Mouse (Mus musculus) kidney, embryonic 16.5 days (tissue): ENCODE measurements around the gene Ube2a. TPM values are rescaled to one million over a fixed set of nuclear protein-coding genes. Genes with fewer than 3 reads are reported as not detected.

Experiments used
- ATAC-seq: fragments of 200-750 bp; cut with Nextera tagmentation; 2 replicates; pipeline ENCODE4 v1.8.0; 2017; ENCODE audit warnings: moderate TSS enrichment; ENCODE audit not compliant: low FRiP score, low TSS enrichment
- H3K27ac ChIP-seq: fragments of 300-500 bp; sonication (generic); 2 replicates; pipeline ENCODE4 v1.5.1; 2014; ENCODE audit warnings: low read length
- H3K27me3 ChIP-seq: fragments of 300-500 bp; sonication (generic); 2 replicates; pipeline ENCODE4 v1.6.1; 2014; ENCODE audit warnings: low read length, control low read depth, mixed read lengths; ENCODE audit not compliant: insufficient read depth
- H3K36me3 ChIP-seq: fragments of 300-500 bp; sonication (generic); 2 replicates; pipeline ENCODE4 v1.6.1; 2014; ENCODE audit warnings: low read length, control low read depth, mixed read lengths; ENCODE audit not compliant: insufficient read depth
- H3K4me1 ChIP-seq: fragments of 300-500 bp; sonication (generic); 2 replicates; pipeline ENCODE4 v1.6.1; 2014; ENCODE audit warnings: low read length, control low read depth, mixed read lengths; ENCODE audit not compliant: insufficient read depth
- H3K4me2 ChIP-seq: fragments of 300-500 bp; sonication (generic); replicated peaks from 2 replicates; pipeline ENCODE4 v1.6.1; 2014; ENCODE audit warnings: low read depth, low read length
- H3K4me3 ChIP-seq: fragments of 300-500 bp; sonication (generic); 2 replicates; pipeline ENCODE4 v1.5.1; 2014; ENCODE audit warnings: mild to moderate bottlenecking, low read length
- H3K9ac ChIP-seq: fragments of 300-500 bp; sonication (generic); replicated peaks from 2 replicates; pipeline ENCODE4 v1.6.1; 2014; ENCODE audit warnings: low read length
- H3K9me3 ChIP-seq: fragments of 300-500 bp; sonication (generic); 2 replicates; pipeline ENCODE4 v1.6.1; 2016; ENCODE audit warnings: low read length, control low read depth
- WGBS: fragments of 180-500 bp; shearing (Covaris S2); extraction: QIAGEN DNeasy Blood & Tissue Kit; methylation state at CpG from one replicate; pipeline ENCODE4 v1.1.7; 2014; 5-methylcytosine and 5-hydroxymethylcytosine counted together
- polyA plus RNA-seq: library from polyadenylated mRNA; unstranded; fragments of >200 nt; fragmentation: Nextera tagmentation; extraction: Ambion mirVana; gene quantifications from 2 replicates; pipeline ENCODE4 v1.2.1, GENCODE M21; 2015

The Ube2a gene
- polyA plus RNA-seq, 1 experiment from 2014 or later: 118 TPM

DNA sequence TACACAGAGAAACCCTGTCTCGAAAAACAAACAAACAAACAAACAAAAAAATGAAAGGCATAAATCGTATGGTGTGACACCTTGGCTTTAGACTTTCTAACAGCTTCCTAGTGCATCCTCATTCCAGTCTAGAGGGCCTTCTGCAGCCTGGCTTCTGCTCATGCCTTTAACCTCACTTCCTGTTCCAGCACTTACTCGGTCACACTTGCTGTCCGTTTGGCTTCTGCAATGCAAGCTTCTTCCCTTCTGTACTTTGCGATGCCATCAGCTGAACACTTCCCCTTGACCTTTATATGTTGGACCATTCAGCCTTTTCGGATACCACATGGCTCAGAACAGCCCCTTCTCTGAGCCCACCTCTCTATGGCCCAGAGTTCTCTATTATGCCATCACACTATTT is 32.0 kb upstream of the Ube2a start:
- Histone ChIP-seq H3K4me2 (no peak overlapping the region), H3K9ac (no peak overlapping the region), H3K4me3 (no peak overlapping the region), H3K27me3 (no peaks in the 10 kb centered on the region), H3K27ac (no peak overlapping the region), H3K9me3 (no peaks in the 10 kb centered on the region), H3K36me3 (no peaks in the 10 kb centered on the region), H3K4me1 (no peaks in the 10 kb centered on the region)
- no peak for ATAC-seq
- 78% methylated on average over 6 of the region's 6 CpGs for WGBS

GRCm38 (mm10) chrX:36843346-36843990 is 30.2 kb upstream of the Ube2a start:
- WGBS: 66% methylated on average over 4 of the region's 4 CpGs
- ATAC-seq: no peak
- no peak overlapping the region for H3K27ac ChIP-seq

GRCm38 (mm10) chrX:36847152-36847551 is 26.5 kb upstream of the Ube2a start:
- no peaks in the 10 kb centered on the region for H3K27me3 ChIP-seq
- H3K9me3 ChIP-seq: no peaks in the 10 kb centered on the region
- no peak for ATAC-seq
- no peak overlapping the region for H3K4me3 ChIP-seq
- H3K27ac ChIP-seq: no peak overlapping the region
- 0 out of 2 replicates have a peak, but pooled peaks cover 2% of the 10 kb centered on the region for H3K36me3 ChIP-seq
- 87% methylated on average over 1 of the region's 1 CpGs for WGBS
- no peak overlapping the region for H3K4me2 ChIP-seq
- no peaks in the 10 kb centered on the region for H3K4me1 ChIP-seq
- H3K9ac ChIP-seq: no peak overlapping the region

More at GRCm38 (mm10) chrX:36843346-36843990, 30.2 kb upstream of the Ube2a start:
- Histone ChIP-seq H3K4me3 (no peak overlapping the region), H3K4me2 (no peak overlapping the region), H3K9me3 (no peaks in the 10 kb centered on the region), H3K4me1 (no peaks in the 10 kb centered on the region), H3K27me3 (no peaks in the 10 kb centered on the region), H3K36me3 (0 out of 2 replicates have a peak, but pooled peaks cover 2% of the 10 kb centered on the region), H3K9ac (no peak overlapping the region)

- no peak overlapping the region for H3K27ac ChIP-seq
- 83% methylated on average over 8 of the region's 8 CpGs for WGBS
- ATAC-seq: no peak
- no peak overlapping the region for H3K4me3 ChIP-seq
- no peaks in the 10 kb centered on the region for H3K27me3 ChIP-seq
- no peaks in the 10 kb centered on the region for H3K4me1 ChIP-seq
- H3K9ac ChIP-seq: no peak overlapping the region
- 0 out of 2 replicates have a peak, but pooled peaks cover 5% of the 10 kb centered on the region for H3K36me3 ChIP-seq
- H3K9me3 ChIP-seq: no peaks in the 10 kb centered on the region
- no peak overlapping the region for H3K4me2 ChIP-seq
Observed at GRCm38 (mm10) chrX:36852631-36853030, 21.1 kb upstream of the Ube2a start.

DNA sequence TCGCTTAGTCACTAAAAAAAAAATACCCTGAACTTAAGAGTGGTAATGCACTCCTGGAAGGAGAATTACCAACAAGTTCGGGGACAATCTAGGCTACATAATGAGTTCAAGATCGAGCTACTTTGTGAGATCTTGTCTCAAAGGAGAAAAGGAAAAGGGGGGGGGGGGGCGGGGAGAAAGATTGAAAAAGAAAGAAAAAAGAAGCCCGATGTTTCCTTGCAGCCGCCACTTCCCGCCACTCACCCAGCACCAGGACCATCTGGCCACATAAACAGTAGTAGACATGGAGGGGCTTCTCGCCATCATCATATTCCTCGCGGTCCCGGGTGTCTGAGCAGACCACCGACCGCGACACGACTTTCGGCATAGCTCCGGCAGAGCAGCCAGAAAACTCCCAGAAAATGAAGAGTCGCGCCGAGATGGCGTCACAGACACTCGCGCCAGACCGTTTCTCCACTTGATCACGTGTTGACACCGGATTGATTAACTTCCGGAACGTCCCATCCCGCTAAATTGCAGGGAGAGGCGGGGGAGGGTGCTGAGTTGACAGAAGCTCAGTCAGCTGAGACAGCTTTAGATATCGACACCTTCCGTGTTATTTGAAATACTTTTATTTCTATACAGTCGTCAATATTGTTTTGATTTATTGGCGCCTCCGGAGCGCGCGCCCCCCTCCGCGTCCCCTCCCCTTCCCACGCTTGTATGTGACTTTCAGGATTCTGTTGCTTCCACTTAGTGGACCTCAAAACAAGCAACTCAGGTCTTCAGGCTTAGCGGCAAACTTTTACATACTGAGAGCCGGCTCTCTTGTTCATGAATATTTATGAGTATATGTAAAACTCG is 9.7 kb upstream of the Ube2a start:
- Histone ChIP-seq H3K27ac (peak overlapping the region; percentile 38; the same call in 1 of the 2 replicates), H3K9me3 (no peaks in the 10 kb centered on the region), H3K4me3 (peak overlapping the region; percentile 51), H3K36me3 (no peaks in the 10 kb centered on the region), H3K4me2 (peak overlapping the region; percentile 56), H3K4me1 (peaks cover 5% of the 10 kb centered on the region), H3K27me3 (no peaks in the 10 kb centered on the region), H3K9ac (peak overlapping the region; percentile 63)
- WGBS: 25% methylated on average over 43 of the region's 44 CpGs
- ATAC-seq: peak; percentile 81

- no peak overlapping the region for H3K27ac ChIP-seq
- no peaks in the 10 kb centered on the region for H3K36me3 ChIP-seq
- no peak overlapping the region; the same call in 1 of the 2 replicates for H3K9ac ChIP-seq
- H3K4me1 ChIP-seq: peaks cover 5% of the 10 kb centered on the region
- H3K9me3 ChIP-seq: no peaks in the 10 kb centered on the region
- peak overlapping the region; percentile 37 for H3K4me2 ChIP-seq
- ATAC-seq: 0 out of 2 replicates have a peak, but pooled peaks have one; percentile 12
- peak overlapping the region; percentile 51 for H3K4me3 ChIP-seq
- 54% methylated on average over 8 of the region's 8 CpGs for WGBS
- H3K27me3 ChIP-seq: no peaks in the 10 kb centered on the region
Observed at GRCm38 (mm10) chrX:36864609-36865328, 8.9 kb upstream of the Ube2a start.

- ATAC-seq: no peak
- Histone ChIP-seq H3K4me2 (no peak overlapping the region), H3K27me3 (no peaks in the 10 kb centered on the region), H3K4me3 (no peak overlapping the region), H3K36me3 (no peaks in the 10 kb centered on the region), H3K9me3 (no peaks in the 10 kb centered on the region), H3K27ac (no peak overlapping the region), H3K4me1 (no peaks in the 10 kb centered on the region), H3K9ac (no peak overlapping the region)
- 80% methylated on average over 3 of the region's 3 CpGs for WGBS
Observed at GRCm38 (mm10) chrX:36870372-36870771, 3.3 kb upstream of the Ube2a start.

- no peaks in the 10 kb centered on the region for H3K36me3 ChIP-seq
- 18% methylated on average over 46 of the region's 57 CpGs for WGBS
Observed at GRCm38 (mm10) chrX:36874178-36874696, 537 bp downstream of the Ube2a start.

DNA sequence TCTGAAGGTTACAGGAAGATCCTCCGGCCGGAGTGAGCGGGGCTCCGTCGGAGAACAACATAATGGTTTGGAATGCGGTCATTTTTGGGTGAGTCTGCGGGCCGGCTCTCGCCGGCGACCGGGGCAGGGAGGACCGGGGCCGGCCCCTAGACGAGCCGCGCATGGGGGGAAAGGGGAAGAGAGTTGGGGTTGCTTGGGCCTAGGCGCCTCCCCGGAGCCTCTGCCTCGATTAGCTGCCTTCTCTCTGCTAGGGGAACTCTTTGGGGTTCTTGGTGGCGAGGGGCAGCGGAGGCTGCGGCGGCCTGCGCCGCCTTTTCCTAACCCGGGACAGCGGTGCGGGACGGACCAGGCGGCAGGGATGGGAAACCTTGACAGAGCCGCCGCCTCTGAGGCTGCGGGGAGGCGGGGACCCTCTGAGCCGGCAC is 1.0 kb downstream of the Ube2a start:
- no peaks in the 10 kb centered on the region for H3K27me3 ChIP-seq
- peak; percentile 60 for ATAC-seq

More at GRCm38 (mm10) chrX:36874178-36874696, 537 bp downstream of the Ube2a start:
- peak; percentile 98 for ATAC-seq
- peak overlapping the region; percentile 77 for H3K27ac ChIP-seq
- peak overlapping the region; percentile 79 for H3K9ac ChIP-seq
- H3K4me3 ChIP-seq: peak overlapping the region; percentile 66
- no peaks in the 10 kb centered on the region for H3K9me3 ChIP-seq
- no peaks in the 10 kb centered on the region for H3K4me1 ChIP-seq
- no peaks in the 10 kb centered on the region for H3K27me3 ChIP-seq
- H3K4me2 ChIP-seq: peak overlapping the region; percentile 61

More for the DNA sequence above, 1.0 kb downstream of the Ube2a start:
- peak overlapping the region; percentile 77 for H3K27ac ChIP-seq
- H3K9ac ChIP-seq: peak overlapping the region; percentile 79
- 14% methylated on average over 25 of the region's 36 CpGs for WGBS
- H3K36me3 ChIP-seq: no peaks in the 10 kb centered on the region
- peak overlapping the region; percentile 66 for H3K4me3 ChIP-seq
- no peaks in the 10 kb centered on the region for H3K4me1 ChIP-seq
- peak overlapping the region; percentile 61 for H3K4me2 ChIP-seq
- H3K9me3 ChIP-seq: no peaks in the 10 kb centered on the region
